Mouse (Mus musculus) C2C12 (cell line): ENCODE measurements around the gene Eif4a1. TPM values are rescaled to one million over a fixed set of nuclear protein-coding genes. Genes with fewer than 3 reads are reported as not detected.

Experiments
- H3K27me3 ChIP-seq: one replicate; pipeline ENCODE4 v1.6.1; 2011; ENCODE audit not compliant: control insufficient read depth, insufficient read depth, insufficient read length
- H3K36me3 ChIP-seq: one replicate; pipeline ENCODE4 v1.6.1; 2011; ENCODE audit not compliant: control insufficient read depth, insufficient read depth
- H3K4me3 ChIP-seq: one replicate; pipeline ENCODE4 v1.5.1; 2011; ENCODE audit warnings: mild to moderate bottlenecking, control low read depth; ENCODE audit not compliant: poor library complexity, insufficient read depth, severe bottlenecking
- H3K79me2 ChIP-seq: one replicate; pipeline ENCODE4 v1.6.1; 2011; ENCODE audit not compliant: control insufficient read depth, insufficient read depth
- H3K79me3 ChIP-seq: one replicate; pipeline ENCODE4 v1.6.1; 2011; ENCODE audit warnings: low read depth, control low read depth
- H3ac ChIP-seq: one replicate; pipeline ENCODE3; 2011; ENCODE audit warnings: low read depth; ENCODE audit not compliant: control insufficient read depth, insufficient read length
- CEBPB ChIP-seq: IDR thresholded peaks from one replicate; pipeline ENCODE4 v1.6.1; 2011; ENCODE audit warnings: low read depth, mild to moderate bottlenecking, control low read depth, moderate library complexity
- CTCF ChIP-seq: IDR thresholded peaks from one replicate; pipeline ENCODE4 v1.5.1; 2011; ENCODE audit not compliant: control insufficient read depth, insufficient read depth, insufficient read length
- FOSL1 ChIP-seq: IDR thresholded peaks from one replicate; pipeline ENCODE4 v1.8.0; 2011; ENCODE audit warnings: mild to moderate bottlenecking, low read length; ENCODE audit not compliant: poor library complexity, insufficient read depth, severe bottlenecking
- MAX ChIP-seq: IDR thresholded peaks from one replicate; pipeline ENCODE4 v1.6.1; 2011; ENCODE audit warnings: mild to moderate bottlenecking, control low read depth
- MYOD1 ChIP-seq: IDR thresholded peaks from one replicate; pipeline ENCODE4 v1.6.1; 2011; ENCODE audit warnings: low read depth; ENCODE audit not compliant: control insufficient read depth, insufficient read length
- MYOG ChIP-seq: IDR thresholded peaks from one replicate; pipeline ENCODE4 v1.6.1; 2011; ENCODE audit not compliant: control insufficient read depth, insufficient read length; ENCODE audit errors: extremely low read depth
- USF1 ChIP-seq: IDR thresholded peaks from one replicate; pipeline ENCODE4 v1.6.1; 2011; ENCODE audit warnings: low read depth, mild to moderate bottlenecking, control low read depth, moderate library complexity
- polyA plus RNA-seq: library from polyadenylated mRNA; unstranded; fragments of >200 nt; fragmentation: generic; extraction: Trizol; gene quantifications from one replicate; pipeline ENCODE4 v1.2.1, GENCODE M21; 2012; ENCODE audit warnings: missing spikeins

Gene Eif4a1
- polyA plus RNA-seq, 1 experiment: 1,304 TPM

GRCm38 (mm10) chr11:69709554-69710446, 37.6 kb upstream of the Eif4a1 start:
- Histone ChIP-seq H3K27me3 (no peaks in the 10 kb centered on the region), H3K79me3 (no peaks in the 10 kb centered on the region), H3K36me3 (no peaks in the 10 kb centered on the region), H3K4me3 (no peak overlapping the region), H3ac (no peak overlapping the region), H3K79me2 (no peaks in the 10 kb centered on the region)
- TF ChIP-seq MAX: no peak
- no peak for TF ChIP-seq FOSL1
- TF ChIP-seq MYOD1: no peak
- no peak for TF ChIP-seq CEBPB
- TF ChIP-seq MYOG: no peak
- no peak for TF ChIP-seq USF1
- TF ChIP-seq CTCF: no peak

GRCm38 (mm10) chr11:69708614-69709265, 36.5 kb upstream of the Eif4a1 start:
- Histone ChIP-seq H3ac (no peak overlapping the region), H3K79me2 (no peaks in the 10 kb centered on the region), H3K79me3 (no peaks in the 10 kb centered on the region), H3K4me3 (no peak overlapping the region), H3K27me3 (no peaks in the 10 kb centered on the region), H3K36me3 (no peaks in the 10 kb centered on the region)
- TF ChIP-seq MAX (no peak), CTCF (no peak), USF1 (no peak), FOSL1 (no peak), CEBPB (no peak)

DNA sequence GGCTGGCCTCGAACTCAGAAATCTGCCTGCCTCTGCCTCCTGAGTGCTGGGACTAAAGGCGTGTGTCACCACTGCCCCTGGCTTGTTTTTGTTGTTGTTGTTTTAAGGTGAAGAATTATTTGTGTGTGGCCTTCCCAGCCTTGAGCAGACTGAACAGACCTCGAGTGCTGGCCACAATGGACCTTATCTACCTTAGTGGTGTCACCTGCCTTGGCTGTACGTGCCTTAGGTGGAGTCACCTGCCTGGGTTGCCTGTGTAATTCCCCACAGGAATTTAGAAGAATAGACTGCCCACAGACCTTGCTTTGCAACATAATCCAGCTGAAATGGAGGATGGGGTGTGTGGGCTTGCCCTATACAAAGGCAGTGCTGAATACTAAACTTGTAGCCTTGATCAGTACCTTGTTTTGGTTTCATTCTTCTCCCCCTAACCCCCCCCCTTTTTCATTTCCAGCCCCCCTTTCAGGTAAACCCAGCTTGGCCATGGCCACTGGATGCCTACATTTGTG, 35.7 kb upstream of the Eif4a1 start:
- no peaks in the 10 kb centered on the region for H3K36me3 ChIP-seq
- H3K79me3 ChIP-seq: no peaks in the 10 kb centered on the region
- no peak for TF ChIP-seq CEBPB
- H3K4me3 ChIP-seq: no peak overlapping the region
- H3ac ChIP-seq: no peak overlapping the region
- no peaks in the 10 kb centered on the region for H3K27me3 ChIP-seq
- no peaks in the 10 kb centered on the region for H3K79me2 ChIP-seq

DNA sequence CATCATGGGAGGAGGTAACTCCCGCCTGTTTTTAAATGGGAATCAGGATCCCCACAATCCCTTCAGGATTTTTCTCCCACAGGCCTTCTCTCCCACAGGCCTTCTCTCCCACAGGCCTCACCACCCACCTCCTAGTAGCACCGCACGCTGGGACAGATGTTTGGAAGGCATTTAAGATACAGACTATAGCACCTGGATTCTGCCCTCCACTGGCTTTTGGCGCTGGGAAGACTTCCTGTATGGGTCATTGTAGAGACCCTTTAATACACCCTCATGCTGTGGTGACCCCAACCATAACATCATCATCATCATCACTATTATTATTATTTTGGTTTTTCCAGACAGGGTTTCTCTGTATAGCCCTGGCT, 35.2 kb upstream of the Eif4a1 start:
- no peaks in the 10 kb centered on the region for H3K36me3 ChIP-seq
- no peaks in the 10 kb centered on the region for H3K79me3 ChIP-seq
- H3K27me3 ChIP-seq: no peaks in the 10 kb centered on the region
- TF ChIP-seq FOSL1: no peak
- no peak for TF ChIP-seq CTCF
- no peak for TF ChIP-seq CEBPB
- TF ChIP-seq MYOD1: no peak
- no peak for TF ChIP-seq MAX
- no peak for TF ChIP-seq MYOG
- TF ChIP-seq USF1: no peak
- no peak overlapping the region for H3K4me3 ChIP-seq
- H3K79me2 ChIP-seq: no peaks in the 10 kb centered on the region
- H3ac ChIP-seq: no peak overlapping the region

- no peaks in the 10 kb centered on the region for H3K27me3 ChIP-seq
- no peaks in the 10 kb centered on the region for H3K79me2 ChIP-seq
- H3K36me3 ChIP-seq: no peaks in the 10 kb centered on the region
- no peak overlapping the region for H3ac ChIP-seq
- H3K79me3 ChIP-seq: no peaks in the 10 kb centered on the region
- TF ChIP-seq MAX (no peak), FOSL1 (no peak)
- H3K4me3 ChIP-seq: no peak overlapping the region
These were observed 34.7 kb upstream of the Eif4a1 start for GRCm38 (mm10) chr11:69706775-69707479.

GRCm38 (mm10) chr11:69704613-69705010, 32.4 kb upstream of the Eif4a1 start:
- Histone ChIP-seq H3ac (no peak overlapping the region), H3K27me3 (no peaks in the 10 kb centered on the region), H3K36me3 (no peaks in the 10 kb centered on the region), H3K79me3 (no peaks in the 10 kb centered on the region), H3K4me3 (no peak overlapping the region), H3K79me2 (no peaks in the 10 kb centered on the region)
- no peak for TF ChIP-seq MYOD1
- TF ChIP-seq CTCF: no peak
- no peak for TF ChIP-seq MYOG
- no peak for TF ChIP-seq FOSL1
- TF ChIP-seq CEBPB: no peak
- TF ChIP-seq USF1: no peak
- TF ChIP-seq MAX: no peak
